Mouse (Mus musculus): ENCODE results near the gene Il5ra.

Il5ra gene

DNA sequence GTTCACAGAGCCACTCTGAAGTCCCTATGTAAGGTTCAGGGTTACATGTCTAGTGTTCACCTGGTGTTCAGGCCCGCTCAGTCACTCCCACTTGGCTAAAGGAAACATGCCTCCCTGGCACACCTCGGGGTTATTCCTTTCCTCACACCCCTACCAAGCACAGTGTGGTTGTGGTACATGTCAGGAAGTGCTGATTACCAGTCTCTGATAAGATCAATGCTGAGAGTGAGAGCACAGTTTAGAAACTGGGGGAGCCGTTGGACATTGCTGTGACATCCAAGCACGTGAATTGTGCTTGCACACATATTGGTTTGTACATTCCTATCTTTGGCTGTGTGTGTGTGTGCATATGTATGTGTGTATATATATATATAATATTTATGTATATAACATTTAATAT lies 16.3 kb downstream of the Il5ra start:
- DNase-seq, result no peak

DNA sequence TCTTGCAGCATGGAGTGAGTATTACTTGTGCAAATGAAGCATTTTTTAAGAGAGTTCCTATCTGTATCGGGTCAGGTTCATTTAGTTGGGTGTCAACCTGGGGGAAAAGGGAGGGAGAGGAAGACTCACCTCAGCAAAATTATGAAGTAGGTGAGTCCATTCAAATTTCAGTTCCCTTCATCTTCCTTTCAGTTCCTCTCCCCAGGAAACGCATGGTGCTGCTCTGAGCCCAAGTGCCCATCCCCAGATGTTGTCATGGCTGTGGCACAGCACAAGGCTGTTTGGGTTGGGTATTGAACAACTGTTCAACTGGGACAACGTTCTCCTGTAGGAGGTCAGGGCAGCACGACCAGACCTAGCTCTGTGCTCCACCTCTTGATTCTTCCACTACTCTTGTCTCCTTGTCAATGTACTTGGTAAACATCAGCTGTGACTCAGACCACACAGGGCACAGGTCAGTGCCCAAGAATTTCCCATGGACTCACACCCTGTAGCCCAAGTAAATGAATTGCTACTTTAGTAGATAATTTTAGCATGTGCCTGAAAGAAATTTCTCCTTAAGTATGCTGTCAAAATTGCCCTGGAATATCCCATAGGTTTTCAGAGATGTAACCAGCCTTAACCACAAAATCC lies 19.0 kb downstream of the Il5ra start:
- DNase-seq, result no peak

- DNase-seq, result no peak
Measured at GRCm38 (mm10) chr6:106727703-106728102, 21.1 kb downstream of the Il5ra start.

DNA sequence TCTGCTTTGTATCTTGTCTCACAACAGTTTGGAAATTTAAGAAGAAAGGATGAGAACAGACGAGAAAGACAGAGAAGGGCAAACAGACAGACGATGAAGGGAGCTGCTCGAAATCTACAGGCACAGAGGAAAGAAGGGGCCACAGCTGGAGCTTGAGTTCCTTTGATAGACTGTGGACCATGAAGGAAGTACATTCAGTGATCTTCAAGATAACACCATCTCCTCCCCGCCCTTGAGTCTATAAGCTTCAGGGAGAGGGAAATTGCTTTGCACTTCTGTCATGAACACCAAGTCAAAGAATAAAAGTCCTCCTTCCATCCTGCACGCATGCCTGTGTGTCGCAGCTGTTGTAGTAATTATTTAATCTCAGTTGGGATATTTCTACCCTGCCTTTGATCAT lies 22.8 kb downstream of the Il5ra start:
- DNase-seq, result no peak

DNA sequence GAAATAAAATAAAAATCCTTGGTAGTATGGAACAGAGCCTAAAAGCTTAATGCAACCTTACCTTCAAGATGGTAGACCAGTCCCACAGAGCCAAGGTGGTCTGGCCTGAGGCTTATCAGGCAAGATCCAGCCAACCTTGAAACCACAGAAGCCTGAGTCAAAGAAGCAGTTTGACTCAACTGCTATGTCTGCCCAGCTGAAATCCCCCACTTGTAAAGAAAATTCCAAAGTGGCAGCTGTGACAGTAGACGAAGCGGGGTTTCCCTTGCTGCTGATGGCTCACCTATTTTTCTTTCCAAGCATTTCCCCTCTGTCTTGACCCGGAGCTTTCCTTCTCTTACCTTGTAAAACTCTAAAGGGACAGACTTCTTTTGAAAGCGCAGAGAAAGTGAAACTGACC lies 23.2 kb downstream of the Il5ra start:
- DNase-seq, result no peak

DNA sequence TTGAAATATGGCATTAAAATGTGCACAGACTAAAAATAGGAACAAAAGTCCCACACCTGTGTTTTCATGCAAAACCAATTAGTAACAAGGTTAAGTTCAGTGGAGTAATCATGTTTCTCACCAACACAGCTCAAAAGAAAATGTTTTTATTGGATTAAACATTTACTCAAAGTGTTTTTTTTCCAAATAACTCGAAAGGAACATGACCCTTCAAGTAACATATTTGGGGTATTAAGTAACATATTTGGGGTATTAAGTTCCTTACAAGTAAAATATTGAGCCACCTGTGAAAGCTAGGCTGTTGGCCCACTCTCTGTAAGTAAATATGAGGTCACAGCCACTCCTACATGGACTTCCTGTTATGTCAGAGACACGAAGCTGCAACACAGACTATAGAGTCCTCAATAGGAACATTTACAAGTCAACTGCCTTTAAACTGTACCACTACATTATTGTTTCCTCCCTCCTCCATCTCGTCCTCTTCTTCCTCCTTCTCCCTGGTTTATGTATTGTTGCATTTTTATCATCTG lies 43.3 kb downstream of the Il5ra start:
- no peak for DNase-seq

DNA sequence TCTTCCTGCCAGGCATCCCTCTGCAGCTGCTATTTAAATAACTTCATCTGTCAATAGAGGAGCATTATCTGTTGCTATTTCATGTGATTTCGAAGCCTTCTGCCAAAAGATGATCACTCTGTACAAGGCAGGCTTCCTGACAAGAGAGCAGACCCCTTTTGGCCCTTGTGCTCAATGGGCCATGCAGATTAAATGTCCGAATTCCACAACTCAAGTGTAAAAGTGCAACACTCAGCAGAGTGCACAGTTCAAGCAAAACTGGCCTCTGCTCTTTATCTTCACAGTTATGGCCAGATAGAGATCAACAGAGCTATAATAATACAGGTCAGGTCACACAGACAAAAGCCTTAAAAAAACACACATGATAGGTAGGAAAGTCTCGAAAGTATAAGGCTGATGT lies 46.9 kb downstream of the Il5ra start:
- DNase-seq, result no peak

DNA sequence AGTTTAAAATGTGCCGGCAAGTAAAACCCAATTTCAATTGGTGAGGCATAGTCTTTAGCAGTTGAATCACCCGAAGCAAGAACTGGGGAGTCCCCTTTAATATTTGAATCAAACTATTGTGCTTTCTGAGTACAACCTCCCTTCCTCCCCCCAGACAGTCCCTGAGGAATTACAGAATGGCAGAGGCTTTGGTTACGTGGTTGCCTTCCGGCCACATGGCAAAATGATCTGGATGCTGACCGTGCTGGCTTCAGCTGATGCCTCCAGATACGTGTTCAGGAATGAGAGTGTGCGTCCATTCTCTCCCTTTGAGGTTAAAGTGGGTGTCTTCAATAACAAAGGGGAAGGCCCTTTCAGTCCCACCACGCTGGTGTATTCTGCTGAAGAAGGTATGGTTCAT lies 73.3 kb downstream of the Il5ra start:
- no peak for DNase-seq

DNA sequence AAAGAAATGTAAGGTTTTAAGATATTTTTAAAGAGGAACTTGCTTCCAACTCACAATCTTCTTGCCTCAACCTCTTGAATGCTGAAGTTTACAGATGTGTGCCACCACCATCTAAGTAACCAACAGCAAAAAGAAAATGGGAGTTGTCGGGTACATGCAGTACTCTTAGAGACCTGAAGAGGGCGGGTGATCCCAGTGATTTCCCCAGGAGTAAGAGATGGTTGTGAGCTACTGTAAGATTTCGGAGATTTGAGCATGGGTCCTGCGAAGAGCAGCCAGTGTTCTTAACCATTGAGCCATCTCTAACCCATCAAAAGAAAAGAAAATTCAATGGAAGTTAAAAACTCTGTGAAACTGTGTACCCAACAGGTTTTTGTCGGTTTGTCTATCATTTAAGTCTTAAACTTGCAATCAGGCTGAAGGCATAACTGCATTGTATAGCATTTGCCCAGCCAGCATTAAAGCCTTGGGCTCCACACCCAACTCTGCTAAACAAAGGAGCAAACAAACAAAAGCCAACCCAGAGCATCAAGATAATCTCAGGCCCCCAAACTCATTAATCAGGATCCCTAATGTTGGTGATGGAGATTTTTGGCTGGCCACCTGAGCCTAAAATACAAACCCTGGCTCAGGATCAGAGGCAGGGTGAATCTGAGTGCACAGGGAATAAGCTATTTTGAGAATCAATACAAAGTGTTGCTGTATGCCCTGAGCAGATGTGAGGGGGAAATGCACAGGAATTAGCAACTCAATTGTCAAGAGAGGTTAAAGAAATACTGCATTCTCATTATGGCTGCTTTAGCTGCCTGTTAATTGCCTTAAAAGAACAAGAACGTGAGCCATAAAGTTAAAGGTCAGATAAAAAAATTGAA lies 84.8 kb downstream of the Il5ra start:
- DNase-seq, result peak; percentile 50

Measured in lung, postnatal 14 days (tissue).